Mouse (Mus musculus) MEL (cell line): ENCODE measurements at regions not wholly inside any gene's neighbourhood (a gene's known extent, or its start where the extent isn't known, plus 50 kb on each side); places are given as distances from the start of the nearest gene placed in this dataset.

Experiments
- DNase-seq: peaks from one replicate; pipeline ENCODE4 v3.0.0; 2011; ENCODE audit warnings: low read depth, low spot score
- H3K27ac ChIP-seq: 2 replicates; pipeline ENCODE4 v1.5.1; 2012; ENCODE audit warnings: low read depth, mild to moderate bottlenecking, control low read depth, low read length, moderate library complexity; ENCODE audit not compliant: control insufficient read depth
- H3K27me3 ChIP-seq, 2 experiments: fragments of 150-350 bp in 1 of 2; sonication (generic) in 1 of 2; 2 replicates each; pipeline ENCODE4 v1.6.1; 2012; ENCODE audit warnings: low read length in 2 of 2, mild to moderate bottlenecking in 2 of 2, improper control_type of control experiment in 1 of 2, moderate library complexity in 1 of 2; ENCODE audit not compliant: insufficient read depth in 2 of 2, control insufficient read depth in 1 of 2
- H3K36me3 ChIP-seq, 2 experiments: 2 replicates each; pipeline ENCODE4 v1.6.1; 2012 to 2014; ENCODE audit warnings: low read length in 2 of 2, improper control_type of control experiment in 1 of 2, inconsistent platforms in 1 of 2, mild to moderate bottlenecking in 1 of 2; ENCODE audit not compliant: insufficient read depth in 2 of 2, control insufficient read depth in 1 of 2
- H3K4me1 ChIP-seq, 2 experiments: fragments of 150-350 bp in 1 of 2; sonication (generic) in 1 of 2; 2 replicates each; pipeline ENCODE4 v1.6.1; 2012; ENCODE audit warnings: low read length in 2 of 2, improper control_type of control experiment in 1 of 2, mild to moderate bottlenecking in 1 of 2; ENCODE audit not compliant: insufficient read depth in 2 of 2, control insufficient read depth in 1 of 2
- H3K4me3 ChIP-seq, 2 experiments: fragments of 150-350 bp in 1 of 2; sonication (generic) in 1 of 2; 2 replicates each; pipeline ENCODE4 v1.5.1; 2012; ENCODE audit warnings: low read depth in 2 of 2, low read length in 2 of 2, mild to moderate bottlenecking in 2 of 2, moderate library complexity in 2 of 2, control low read depth in 1 of 2, improper control_type of control experiment in 1 of 2; ENCODE audit not compliant: control insufficient read depth in 1 of 2, insufficient read depth in 1 of 2
- H3K79me2 ChIP-seq: 2 replicates; pipeline ENCODE4 v1.6.1; 2012; ENCODE audit warnings: mild to moderate bottlenecking, low read length, moderate library complexity; ENCODE audit not compliant: control insufficient read depth, poor library complexity, insufficient read depth
- H3K9ac ChIP-seq: 2 replicates; pipeline ENCODE4 v1.6.1; 2012; ENCODE audit warnings: low read depth, mild to moderate bottlenecking, control low read depth, low read length, moderate library complexity; ENCODE audit not compliant: control insufficient read depth, poor library complexity, severe bottlenecking
- H3K9me3 ChIP-seq: fragments of 150-350 bp; sonication (generic); replicated peaks from 2 replicates; pipeline ENCODE4 v1.6.1; 2012; ENCODE audit warnings: mild to moderate bottlenecking, low read length, improper control_type of control experiment, moderate library complexity; ENCODE audit not compliant: insufficient read depth
- CHD1 ChIP-seq: IDR thresholded peaks from 2 replicates; pipeline ENCODE4 v1.6.1; 2012; ENCODE audit warnings: low read depth, mild to moderate bottlenecking, inconsistent platforms, low read length, improper control_type of control experiment
- CHD2 ChIP-seq: IDR thresholded peaks from 2 replicates; pipeline ENCODE4 v1.6.1; 2011; ENCODE audit warnings: low read length, improper control_type of control experiment
- E2F4 ChIP-seq: IDR thresholded peaks from 2 replicates; pipeline ENCODE4 v1.6.1; 2011; ENCODE audit warnings: low read depth, low read length, improper control_type of control experiment, borderline replicate concordance
- ELF1 ChIP-seq: IDR thresholded peaks from 2 replicates; pipeline ENCODE4 v1.6.1; 2014; ENCODE audit warnings: low read depth, mild to moderate bottlenecking, inconsistent platforms, low read length, improper control_type of control experiment, moderate library complexity
- EP300 ChIP-seq, 2 experiments: IDR thresholded peaks; 2 replicates each; pipeline ENCODE4 v1.6.1; 2011; ENCODE audit warnings: improper control_type of control experiment in 2 of 2, low read length in 2 of 2, low read depth in 1 of 2, mild to moderate bottlenecking in 1 of 2
- ETS1 ChIP-seq: IDR thresholded peaks from 2 replicates; pipeline ENCODE4 v1.6.1; 2012; ENCODE audit warnings: low read depth, mild to moderate bottlenecking, inconsistent platforms, low read length, improper control_type of control experiment, moderate library complexity
- GABPA ChIP-seq: IDR thresholded peaks from 2 replicates; pipeline ENCODE4 v1.6.1; 2012; ENCODE audit warnings: low read depth, mild to moderate bottlenecking, inconsistent platforms, low read length, improper control_type of control experiment, moderate library complexity
- GATA1 ChIP-seq: IDR thresholded peaks from 2 replicates; pipeline ENCODE4 v1.6.1; 2011; ENCODE audit warnings: low read depth, low read length, improper control_type of control experiment
- HCFC1 ChIP-seq: IDR thresholded peaks from 2 replicates; pipeline ENCODE4 v1.6.1; 2012; ENCODE audit warnings: low read depth, mild to moderate bottlenecking, inconsistent platforms, low read length, improper control_type of control experiment, moderate library complexity
- JUND ChIP-seq: IDR thresholded peaks from 2 replicates; pipeline ENCODE4 v1.6.1; 2011; ENCODE audit warnings: low read depth, mild to moderate bottlenecking, improper control_type of control experiment, low read length
- MAX ChIP-seq: IDR thresholded peaks from 2 replicates; pipeline ENCODE4 v1.6.1; 2011; ENCODE audit warnings: low read length, improper control_type of control experiment
- MAZ ChIP-seq: IDR thresholded peaks from 2 replicates; pipeline ENCODE4 v1.6.1; 2012; ENCODE audit warnings: low read depth, mild to moderate bottlenecking, inconsistent platforms, low read length, improper control_type of control experiment
- MXI1 ChIP-seq: IDR thresholded peaks from 2 replicates; pipeline ENCODE4 v1.6.1; 2011; ENCODE audit warnings: mild to moderate bottlenecking, low read depth, low read length, improper control_type of control experiment
- MYC ChIP-seq: IDR thresholded peaks from 2 replicates; pipeline ENCODE4 v1.6.1; 2011; ENCODE audit warnings: low read depth, mild to moderate bottlenecking, low read length, improper control_type of control experiment, moderate library complexity
- NELFE ChIP-seq: IDR thresholded peaks from 2 replicates; pipeline ENCODE4 v1.6.1; 2011; ENCODE audit warnings: low read depth, low read length, improper control_type of control experiment
- POLR2A ChIP-seq, 2 experiments: IDR thresholded peaks; 2 replicates each; pipeline ENCODE4 v1.6.1; 2011 to 2012; ENCODE audit warnings: low read length in 2 of 2, mild to moderate bottlenecking in 2 of 2, control low read depth in 1 of 2, improper control_type of control experiment in 1 of 2, low read depth in 1 of 2, moderate library complexity in 1 of 2; ENCODE audit not compliant: control insufficient read depth in 1 of 2, insufficient read depth in 1 of 2, poor library complexity in 1 of 2
- POLR2AphosphoS5 ChIP-seq: IDR thresholded peaks from 2 replicates; pipeline ENCODE4 v1.6.1; 2012; ENCODE audit warnings: low read depth, borderline replicate concordance, mild to moderate bottlenecking, inconsistent platforms, low read length, moderate library complexity, mixed read lengths
- RAD21 ChIP-seq: IDR thresholded peaks from 2 replicates; pipeline ENCODE4 v1.6.1; 2011; ENCODE audit warnings: mild to moderate bottlenecking, low read depth, low read length, improper control_type of control experiment
- RCOR1 ChIP-seq: IDR thresholded peaks from 2 replicates; pipeline ENCODE4 v1.6.1; 2012; ENCODE audit warnings: low read depth, mild to moderate bottlenecking, inconsistent platforms, low read length, improper control_type of control experiment
- SIN3A ChIP-seq: IDR thresholded peaks from 2 replicates; pipeline ENCODE4 v1.6.1; 2012; ENCODE audit warnings: low read length, improper control_type of control experiment, inconsistent platforms
- SMC3 ChIP-seq: IDR thresholded peaks from 2 replicates; pipeline ENCODE4 v1.6.1; 2011; ENCODE audit warnings: low read depth, low read length, improper control_type of control experiment
- TAL1 ChIP-seq: IDR thresholded peaks from 2 replicates; pipeline ENCODE4 v1.6.1; 2012; ENCODE audit warnings: mild to moderate bottlenecking, inconsistent platforms, low read length, moderate library complexity, mixed read lengths
- TBP ChIP-seq: IDR thresholded peaks from 2 replicates; pipeline ENCODE4 v1.8.0; 2011; ENCODE audit warnings: low read depth, low read length, improper control_type of control experiment
- TCF12 ChIP-seq: IDR thresholded peaks from 2 replicates; pipeline ENCODE4 v1.6.1; 2014; ENCODE audit warnings: low read depth, mild to moderate bottlenecking, inconsistent platforms, low read length, improper control_type of control experiment, moderate library complexity
- UBTF ChIP-seq: IDR thresholded peaks from 2 replicates; pipeline ENCODE4 v1.6.1; 2012; ENCODE audit warnings: low read depth, mild to moderate bottlenecking, inconsistent platforms, low read length, improper control_type of control experiment, moderate library complexity, borderline replicate concordance; ENCODE audit not compliant: insufficient read depth
- USF1 ChIP-seq: IDR thresholded peaks from 2 replicates; pipeline ENCODE4 v1.6.1; 2014; ENCODE audit warnings: low read depth, mild to moderate bottlenecking, inconsistent platforms, low read length, improper control_type of control experiment, moderate library complexity
- ZC3H11A ChIP-seq: IDR thresholded peaks from 2 replicates; pipeline ENCODE4 v1.6.1; 2012; ENCODE audit warnings: low read depth, mild to moderate bottlenecking, inconsistent platforms, low read length, improper control_type of control experiment
- ZKSCAN1 ChIP-seq: IDR thresholded peaks from 2 replicates; pipeline ENCODE4 v1.6.1; 2012; ENCODE audit warnings: low read depth, mild to moderate bottlenecking, inconsistent platforms, low read length, improper control_type of control experiment, moderate library complexity
- ZMIZ1 ChIP-seq: IDR thresholded peaks from 2 replicates; pipeline ENCODE4 v1.6.1; 2012; ENCODE audit warnings: low read depth, mild to moderate bottlenecking, inconsistent platforms, low read length, improper control_type of control experiment, moderate library complexity
- ZNF384 ChIP-seq: IDR thresholded peaks from 2 replicates; pipeline ENCODE4 v1.6.1; 2012; ENCODE audit warnings: low read depth, mild to moderate bottlenecking, inconsistent platforms, low read length, improper control_type of control experiment

- H3K36me3 ChIP-seq: peaks cover 0 to 45% of the 10 kb centered on the region in 2 experiments; a peak in 2 of 4 replicates
- peaks cover 32 to 38% of the 10 kb centered on the region in 2 experiments for H3K4me1 ChIP-seq
- no peaks in the 10 kb centered on the region for H3K79me2 ChIP-seq
- no peaks in the 10 kb centered on the region for H3K27me3 ChIP-seq
- DNase-seq: no peak
- no peak overlapping the region for H3K4me3 ChIP-seq
- H3K9ac ChIP-seq: peak overlapping the region; percentile 70
- H3K27ac ChIP-seq: peak overlapping the region; percentile 99
- TF ChIP-seq ZKSCAN1: no peak
- TF ChIP-seq MXI1: no peak
- TF ChIP-seq HCFC1: no peak
- TF ChIP-seq ZMIZ1: no peak
- TF ChIP-seq SIN3A: no peak
- no peak for TF ChIP-seq RAD21
- no peak for TF ChIP-seq POLR2AphosphoS5
- TF ChIP-seq TAL1: no peak
- TF ChIP-seq ZC3H11A: no peak
- TF ChIP-seq, all 39 proteins: peak for 0
- no peaks in the 10 kb centered on the region for H3K9me3 ChIP-seq
These were observed 56.3 kb upstream of the Cep85l start for GRCm38 (mm10) chr10:53436023-53436475.

DNA sequence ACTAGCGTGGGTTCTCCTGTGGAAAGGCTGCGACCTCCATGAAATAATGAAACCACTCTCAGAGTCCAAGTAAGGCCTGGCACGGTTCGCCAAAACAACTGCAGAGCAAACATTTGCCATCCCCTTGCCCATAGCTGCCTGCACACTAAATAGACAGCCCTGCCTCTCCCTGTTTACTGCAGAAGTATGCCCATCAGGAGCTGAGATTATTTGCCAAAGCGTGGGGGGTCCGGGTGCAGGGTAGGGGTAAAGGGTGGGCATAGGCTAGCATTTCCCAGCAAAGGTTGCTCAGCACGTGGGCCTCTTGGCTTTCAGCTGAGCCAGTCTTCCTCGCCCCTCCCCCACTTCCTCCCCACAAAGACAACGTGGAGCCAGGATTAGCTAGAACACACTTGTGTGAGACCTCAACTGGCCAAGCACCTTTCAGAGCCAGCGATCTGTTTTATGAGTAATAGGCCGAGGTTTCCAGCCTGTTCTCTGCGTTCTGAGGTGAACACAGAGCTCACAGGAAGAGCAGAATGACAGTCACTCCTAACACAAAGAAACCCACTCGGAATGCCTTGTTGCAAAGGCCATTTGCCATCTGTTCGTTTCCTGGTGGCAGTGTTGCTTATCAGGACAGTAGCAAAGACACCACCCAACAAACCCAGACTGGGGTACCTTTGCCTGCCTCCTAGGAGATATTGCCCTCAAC is 55.6 kb upstream of the Cep85l start:
- peaks cover 32 to 38% of the 10 kb centered on the region in 2 experiments for H3K4me1 ChIP-seq
- peaks cover 0 to 45% of the 10 kb centered on the region in 2 experiments; a peak in 2 of 4 replicates for H3K36me3 ChIP-seq
- H3K4me3 ChIP-seq: peak overlapping the region; percentile 33; a peak in 2 of 4 replicates
- H3K27me3 ChIP-seq: no peaks in the 10 kb centered on the region
- no peaks in the 10 kb centered on the region for H3K79me2 ChIP-seq
- DNase-seq: peak; percentile 82
- H3K9ac ChIP-seq: peak overlapping the region; percentile 70
- H3K27ac ChIP-seq: peak overlapping the region; percentile 99
- no peaks in the 10 kb centered on the region for H3K9me3 ChIP-seq
- no peak for TF ChIP-seq HCFC1
- peak; percentile 85 for TF ChIP-seq MAX
- peak; percentile 42; the same call in 1 of the 2 replicates for TF ChIP-seq TAL1
- TF ChIP-seq CHD1: no peak
- TF ChIP-seq MXI1: peak; percentile 77; the same call in 1 of the 2 replicates
- no peak for TF ChIP-seq UBTF
- no peak for TF ChIP-seq TBP
- TF ChIP-seq GABPA: no peak
- no peak for TF ChIP-seq ZKSCAN1
- TF ChIP-seq SMC3: no peak
- TF ChIP-seq NELFE: no peak; the same call in 1 of the 2 replicates
- no peak for TF ChIP-seq RAD21
- TF ChIP-seq GATA1: peak; percentile 58
- TF ChIP-seq ELF1: 0 out of 2 replicates have a peak, but pooled peaks have one; percentile 21
- TF ChIP-seq E2F4: no peak
- TF ChIP-seq ETS1: peak; percentile 55; the same call in 1 of the 2 replicates
- TF ChIP-seq POLR2A (IDR thresholded peaks at IDR 0.05; ENCODE audit: control insufficient read depth in 1 of 2, insufficient read depth in 1 of 2, low read depth in 1 of 2, low read length in 2 of 2, poor library complexity in 1 of 2): peak in 1 of 2 experiments; percentile 59; a peak in 2 of 4 replicates
- TF ChIP-seq MAZ: no peak
- peak; percentile 28; the same call in 1 of the 2 replicates for TF ChIP-seq RCOR1
- peak; percentile 49 to 58 for TF ChIP-seq EP300 (IDR thresholded peaks at IDR 0.05; ENCODE audit: low read depth in 1 of 2, low read length in 2 of 2)
- peak; percentile 43; the same call in 1 of the 2 replicates for TF ChIP-seq USF1
- TF ChIP-seq MYC: peak; percentile 90
- no peak for TF ChIP-seq POLR2AphosphoS5
- TF ChIP-seq ZNF384: no peak
- peak; percentile 52 for TF ChIP-seq CHD2
- TF ChIP-seq TCF12: peak; percentile 64; the same call in 1 of the 2 replicates
- TF ChIP-seq JUND: no peak; the same call in 1 of the 2 replicates
